Mouse (Mus musculus): ENCODE data around the gene Cpsf6. TPM values are rescaled to one million over a fixed set of nuclear protein-coding genes. Genes with fewer than 3 reads are reported as not detected.

The Cpsf6 gene
- polyA plus RNA-seq, 1 experiment from 2014 or later: 53.6 TPM

GRCm38 (mm10) chr10:117382996-117383550 lies 3.3 kb upstream of the Cpsf6 start:
- Histone ChIP-seq H3K4me2 (replicated peaks; ENCODE audit: low read depth) (no peak overlapping the region), H3K9me3 (ENCODE audit: control insufficient read depth, low read length) (no peaks in the 10 kb centered on the region), H3K9ac (ENCODE audit: low read length) (no peak overlapping the region), H3K4me1 (replicated peaks; ENCODE audit: control insufficient read depth, insufficient read depth) (no peaks in the 10 kb centered on the region), H3K4me3 (ENCODE audit: low read depth, low read length) (no peak overlapping the region), H3K27me3 (ENCODE audit: control insufficient read depth, insufficient read depth, low read length) (no peaks in the 10 kb centered on the region), H3K36me3 (ENCODE audit: control insufficient read depth, insufficient read depth, low read length) (no peaks in the 10 kb centered on the region), H3K27ac (replicated peaks) (no peak overlapping the region)
- WGBS: 84% methylated on average over 8 of the region's 8 CpGs
- DNase-seq (ENCODE audit: low spot score): no peak
- no peak for TF ChIP-seq EP300 (optimal IDR thresholded peaks at IDR 0.05)
- no peak for TF ChIP-seq CTCF (IDR thresholded peaks at IDR 0.05; ENCODE audit: low read depth)
- no peak for ATAC-seq (ENCODE audit: low FRiP score, low TSS enrichment)

DNA sequence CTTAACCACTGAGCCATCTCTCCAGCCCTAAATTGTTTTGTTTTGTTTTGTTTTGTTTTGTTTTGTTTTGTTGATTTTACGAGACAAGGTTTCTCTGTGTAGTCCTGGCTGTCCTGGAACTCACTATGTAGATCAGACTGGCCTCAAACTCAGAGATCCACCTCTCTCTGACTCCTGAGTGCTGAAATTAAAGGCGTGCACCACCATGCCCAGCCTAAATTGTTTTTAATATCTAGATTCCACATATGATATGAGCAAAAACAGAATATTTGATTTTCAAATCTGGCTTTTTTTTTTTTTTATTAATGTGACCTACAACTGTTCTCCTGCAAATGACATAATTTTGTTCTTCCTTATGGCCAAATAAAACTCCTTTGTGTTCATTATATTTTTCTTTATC lies 2.3 kb upstream of the Cpsf6 start:
- no peak for ATAC-seq (ENCODE audit: low FRiP score, low TSS enrichment)
- H3K27me3 ChIP-seq (ENCODE audit: control insufficient read depth, insufficient read depth, low read length): no peaks in the 10 kb centered on the region
- no peak overlapping the region for H3K4me3 ChIP-seq (ENCODE audit: low read depth, low read length)
- H3K36me3 ChIP-seq (ENCODE audit: control insufficient read depth, insufficient read depth, low read length): no peaks in the 10 kb centered on the region
- 69% methylated on average over 2 of the region's 2 CpGs for WGBS
- H3K9me3 ChIP-seq (ENCODE audit: control insufficient read depth, low read length): no peaks in the 10 kb centered on the region
- TF ChIP-seq CTCF (IDR thresholded peaks at IDR 0.05; ENCODE audit: low read depth): no peak
- TF ChIP-seq EP300 (optimal IDR thresholded peaks at IDR 0.05): no peak
- no peak for DNase-seq (ENCODE audit: low spot score)
- H3K27ac ChIP-seq (replicated peaks): no peak overlapping the region
- no peak overlapping the region for H3K9ac ChIP-seq (ENCODE audit: low read length)
- H3K4me1 ChIP-seq (replicated peaks; ENCODE audit: control insufficient read depth, insufficient read depth): no peaks in the 10 kb centered on the region
- no peak overlapping the region for H3K4me2 ChIP-seq (replicated peaks; ENCODE audit: low read depth)

DNA sequence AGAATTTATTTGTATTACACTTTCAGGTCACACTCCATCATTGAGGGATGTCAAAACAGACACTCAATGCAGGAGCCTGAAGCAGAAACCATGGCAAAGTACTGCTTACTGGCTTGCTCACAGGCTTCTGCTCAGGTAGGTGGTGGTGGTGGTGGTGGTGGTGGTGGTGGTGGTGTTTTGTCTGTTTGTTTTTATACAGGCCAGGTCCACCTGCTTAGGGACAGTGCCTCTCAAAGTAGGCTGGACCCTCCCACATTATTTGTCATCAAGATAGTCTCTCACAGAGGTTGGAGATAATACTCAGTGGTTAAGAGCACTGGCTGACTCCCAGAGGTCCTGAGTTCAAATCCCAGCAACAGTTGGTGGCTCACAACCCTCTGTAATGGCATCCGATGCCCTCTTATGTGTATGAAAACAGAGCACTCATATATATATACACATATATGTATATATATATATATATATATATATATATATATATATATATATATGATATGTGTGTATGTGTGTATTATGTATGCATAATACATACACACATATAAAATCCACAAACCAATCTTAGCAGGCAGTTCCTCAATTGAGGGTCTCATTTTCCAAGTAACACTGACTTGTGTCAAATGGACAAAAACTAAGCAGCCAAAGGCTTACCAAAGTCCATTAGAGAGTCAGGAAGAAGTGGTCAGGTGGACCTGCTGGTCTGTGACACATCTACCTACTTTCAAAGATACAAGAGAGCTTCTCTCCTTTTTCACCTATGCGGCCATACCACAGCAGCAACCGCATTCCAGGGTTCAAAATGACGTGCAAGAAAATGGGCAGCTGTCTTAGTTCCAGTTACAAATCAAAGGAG lies 1.1 kb upstream of the Cpsf6 start:
- H3K27ac ChIP-seq (replicated peaks): no peak overlapping the region
- ATAC-seq (ENCODE audit: low FRiP score, low TSS enrichment) (no peak), DNase-seq (ENCODE audit: low spot score) (no peak)
- H3K9me3 ChIP-seq (ENCODE audit: control insufficient read depth, low read length): no peaks in the 10 kb centered on the region
- H3K4me2 ChIP-seq (replicated peaks; ENCODE audit: low read depth): no peak overlapping the region
- no peak overlapping the region for H3K4me3 ChIP-seq (ENCODE audit: low read depth, low read length)
- 90% methylated on average over 4 of the region's 4 CpGs for WGBS
- no peaks in the 10 kb centered on the region for H3K27me3 ChIP-seq (ENCODE audit: control insufficient read depth, insufficient read depth, low read length)
- H3K4me1 ChIP-seq (replicated peaks; ENCODE audit: control insufficient read depth, insufficient read depth): no peaks in the 10 kb centered on the region
- H3K36me3 ChIP-seq (ENCODE audit: control insufficient read depth, insufficient read depth, low read length): no peaks in the 10 kb centered on the region
- no peak overlapping the region for H3K9ac ChIP-seq (ENCODE audit: low read length)
- TF ChIP-seq CTCF (IDR thresholded peaks at IDR 0.05; ENCODE audit: low read depth): no peak
- no peak for TF ChIP-seq EP300 (optimal IDR thresholded peaks at IDR 0.05)

GRCm38 (mm10) chr10:117379441-117379840 lies 374 bp downstream of the Cpsf6 start:
- H3K36me3 ChIP-seq (ENCODE audit: control insufficient read depth, insufficient read depth, low read length): no peaks in the 10 kb centered on the region
- no peak overlapping the region for H3K4me3 ChIP-seq (ENCODE audit: low read depth, low read length)
- no peak overlapping the region for H3K9ac ChIP-seq (ENCODE audit: low read length)
- H3K9me3 ChIP-seq (ENCODE audit: control insufficient read depth, low read length): no peaks in the 10 kb centered on the region
- DNase-seq (ENCODE audit: low spot score) (no peak), ATAC-seq (ENCODE audit: low FRiP score, low TSS enrichment) (no peak)
- H3K4me1 ChIP-seq (replicated peaks; ENCODE audit: control insufficient read depth, insufficient read depth): no peaks in the 10 kb centered on the region
- no peak overlapping the region for H3K4me2 ChIP-seq (replicated peaks; ENCODE audit: low read depth)
- no peak overlapping the region for H3K27ac ChIP-seq (replicated peaks)
- TF ChIP-seq CTCF (IDR thresholded peaks at IDR 0.05; ENCODE audit: low read depth): no peak
- TF ChIP-seq EP300 (optimal IDR thresholded peaks at IDR 0.05): no peak
- H3K27me3 ChIP-seq (ENCODE audit: control insufficient read depth, insufficient read depth, low read length): no peaks in the 10 kb centered on the region
- WGBS: 97% methylated on average over 2 of the region's 2 CpGs

DNA sequence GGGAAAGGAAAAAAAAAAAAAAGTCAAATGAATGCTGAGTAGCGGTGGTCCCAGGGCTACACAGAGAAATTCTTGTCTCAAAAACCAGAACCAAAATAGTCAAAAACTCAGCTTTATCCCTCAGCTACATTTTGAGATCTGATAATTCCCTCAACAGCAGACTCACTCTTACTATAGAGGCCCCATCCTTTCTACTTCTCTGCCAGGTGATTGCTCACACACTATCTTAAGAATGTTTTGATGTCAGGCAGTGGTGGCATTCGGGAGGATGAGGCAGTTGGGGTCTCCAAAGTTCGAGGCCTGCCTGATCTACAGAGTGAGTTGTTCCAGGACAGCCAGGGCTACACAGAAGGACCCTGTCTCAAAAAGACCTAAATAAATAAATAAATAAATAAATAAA lies 1.2 kb downstream of the Cpsf6 start:
- Histone ChIP-seq H3K4me1 (replicated peaks; ENCODE audit: control insufficient read depth, insufficient read depth) (no peaks in the 10 kb centered on the region), H3K36me3 (ENCODE audit: control insufficient read depth, insufficient read depth, low read length) (no peaks in the 10 kb centered on the region), H3K27ac (replicated peaks) (no peak overlapping the region), H3K4me2 (replicated peaks; ENCODE audit: low read depth) (no peak overlapping the region), H3K9ac (ENCODE audit: low read length) (no peak overlapping the region), H3K27me3 (ENCODE audit: control insufficient read depth, insufficient read depth, low read length) (no peaks in the 10 kb centered on the region), H3K9me3 (ENCODE audit: control insufficient read depth, low read length) (no peaks in the 10 kb centered on the region), H3K4me3 (ENCODE audit: low read depth, low read length) (no peak overlapping the region)
- 93% methylated on average over 3 of the region's 3 CpGs for WGBS
- TF ChIP-seq CTCF (IDR thresholded peaks at IDR 0.05; ENCODE audit: low read depth) (no peak), EP300 (optimal IDR thresholded peaks at IDR 0.05) (no peak)
- ATAC-seq (ENCODE audit: low FRiP score, low TSS enrichment) (no peak), DNase-seq (ENCODE audit: low spot score) (no peak)

DNA sequence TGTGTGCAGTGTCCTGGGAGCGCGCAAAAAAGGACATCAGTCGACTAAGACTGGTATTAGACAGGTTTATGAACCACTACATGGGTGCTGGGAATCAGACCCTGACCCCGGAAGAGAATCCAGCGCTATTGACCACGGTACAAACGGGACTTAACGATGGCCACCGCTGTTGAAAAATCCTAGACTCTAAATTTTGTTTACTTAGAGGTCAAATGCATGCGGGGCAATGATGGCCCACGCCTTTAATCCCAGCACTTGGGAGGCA lies 1.6 kb downstream of the Cpsf6 start:
- DNase-seq (ENCODE audit: low spot score): no peak
- H3K9me3 ChIP-seq (ENCODE audit: control insufficient read depth, low read length): no peaks in the 10 kb centered on the region
- H3K27me3 ChIP-seq (ENCODE audit: control insufficient read depth, insufficient read depth, low read length): no peaks in the 10 kb centered on the region
- no peaks in the 10 kb centered on the region for H3K4me1 ChIP-seq (replicated peaks; ENCODE audit: control insufficient read depth, insufficient read depth)
- WGBS: 93% methylated on average over 11 of the region's 11 CpGs
- no peak overlapping the region for H3K27ac ChIP-seq (replicated peaks)
- TF ChIP-seq CTCF (IDR thresholded peaks at IDR 0.05; ENCODE audit: low read depth): no peak
- no peak for TF ChIP-seq EP300 (optimal IDR thresholded peaks at IDR 0.05)
- H3K4me2 ChIP-seq (replicated peaks; ENCODE audit: low read depth): no peak overlapping the region
- no peak overlapping the region for H3K9ac ChIP-seq (ENCODE audit: low read length)
- no peak for ATAC-seq (ENCODE audit: low FRiP score, low TSS enrichment)
- no peaks in the 10 kb centered on the region for H3K36me3 ChIP-seq (ENCODE audit: control insufficient read depth, insufficient read depth, low read length)
- no peak overlapping the region for H3K4me3 ChIP-seq (ENCODE audit: low read depth, low read length)

Data from stomach, postnatal 0 days (tissue).